Mouse (Mus musculus): Measurements from ENCODE around the gene Rasl2-9. TPM values are rescaled to one million over a fixed set of nuclear protein-coding genes. Genes with fewer than 3 reads are reported as not detected.

The Rasl2-9 gene
- polyA plus RNA-seq, 1 experiment from 2014 or later = 0.31 TPM

DNA sequence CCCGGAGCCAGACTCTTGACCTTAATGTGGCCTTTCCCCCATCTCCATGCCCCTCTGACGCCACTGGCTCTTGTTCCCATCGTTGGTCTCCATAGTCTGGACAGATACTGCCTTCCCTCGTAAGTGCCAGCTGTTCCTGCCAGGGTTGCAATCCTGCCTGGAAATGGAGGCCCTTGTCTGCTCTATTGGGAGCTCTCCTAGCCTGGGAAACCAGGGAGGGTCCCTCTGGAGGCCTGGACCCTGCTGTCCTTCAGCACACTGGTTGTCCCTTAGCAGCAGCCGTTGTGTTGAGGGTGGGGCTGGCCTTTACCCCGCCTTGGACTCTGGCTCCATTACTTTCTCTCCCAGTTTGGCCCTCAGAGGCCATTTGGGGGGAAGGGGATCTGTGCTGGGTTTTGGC, 33.4 kb downstream of the Rasl2-9 start:
- H3K27me3 ChIP-seq (replicated peaks) = no peaks in the 10 kb centered on the region
- no peak overlapping the region for H3K9ac ChIP-seq
- H3K4me2 ChIP-seq (replicated peaks) = no peak overlapping the region
- no peak overlapping the region for H3K27ac ChIP-seq
- H3K36me3 ChIP-seq = peaks cover 48% of the 10 kb centered on the region
- 0 out of 2 replicates have a peak, but pooled peaks cover 3% of the 10 kb centered on the region for H3K4me1 ChIP-seq (replicated peaks)
- 71% methylated on average over 6 of the region's 6 CpGs for WGBS
- no peak for ATAC-seq
- H3K4me3 ChIP-seq (replicated peaks) = no peak overlapping the region
- no peaks in the 10 kb centered on the region for H3K9me3 ChIP-seq

DNA sequence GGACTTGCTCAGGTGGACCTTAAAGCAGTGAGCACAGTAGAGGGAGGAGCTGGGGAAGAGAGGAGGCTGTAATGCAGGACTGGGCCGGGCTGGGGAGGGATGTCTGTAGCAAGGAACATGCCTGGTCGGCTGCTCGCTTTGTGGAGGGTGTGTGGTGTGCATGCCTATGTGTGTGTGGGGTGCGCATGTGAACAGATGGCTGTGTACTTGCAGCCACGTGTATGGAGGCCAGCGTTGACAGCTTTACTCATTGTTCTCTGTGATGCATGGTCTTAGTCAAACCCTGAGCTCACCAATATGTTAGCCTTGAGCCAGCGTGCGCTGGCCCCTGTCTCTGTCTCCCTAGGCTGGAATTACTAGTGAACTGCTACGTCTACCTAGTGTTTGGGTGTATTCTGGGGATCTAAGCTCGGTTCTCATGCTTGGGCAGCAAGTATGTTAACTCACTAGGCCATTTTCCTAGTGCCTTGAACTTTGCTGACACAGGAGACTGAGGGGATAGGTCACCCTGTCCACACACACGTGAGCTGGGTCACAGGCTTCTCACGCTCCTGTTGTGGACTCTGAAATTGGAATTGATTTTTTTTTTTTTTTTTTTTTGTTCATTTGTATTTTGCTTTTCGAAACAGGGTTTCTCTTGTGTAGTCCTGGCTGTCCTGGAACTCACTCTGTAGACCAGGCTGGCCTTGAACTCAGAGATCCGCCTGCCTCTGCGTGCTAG, 34.6 kb downstream of the Rasl2-9 start:
- H3K36me3 ChIP-seq = peaks cover 46% of the 10 kb centered on the region

DNA sequence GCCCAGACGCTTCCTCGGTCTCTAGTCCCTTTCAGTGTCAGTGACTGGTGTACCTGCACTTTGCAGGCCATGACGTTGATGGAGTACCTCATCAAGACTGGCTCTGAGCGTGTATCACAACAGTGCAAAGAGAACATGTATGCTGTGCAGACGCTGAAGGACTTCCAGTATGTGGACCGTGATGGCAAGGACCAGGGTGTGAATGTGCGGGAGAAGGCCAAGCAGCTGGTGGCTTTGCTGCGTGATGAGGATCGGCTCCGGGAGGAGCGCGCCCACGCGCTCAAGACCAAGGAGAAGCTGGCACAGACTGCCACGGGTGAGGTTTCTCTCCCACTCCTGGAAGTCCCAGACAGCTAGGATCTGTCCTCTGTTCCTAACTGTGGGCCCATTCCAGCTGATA, 35.9 kb downstream of the Rasl2-9 start:
- peaks cover 39% of the 10 kb centered on the region for H3K36me3 ChIP-seq
- no peak for ATAC-seq
- no peaks in the 10 kb centered on the region for H3K9me3 ChIP-seq
- H3K4me2 ChIP-seq (replicated peaks) = no peak overlapping the region
- 95% methylated on average over 15 of the region's 15 CpGs for WGBS
- 0 out of 2 replicates have a peak, but pooled peaks cover 3% of the 10 kb centered on the region for H3K4me1 ChIP-seq (replicated peaks)
- no peak overlapping the region for H3K27ac ChIP-seq
- H3K4me3 ChIP-seq (replicated peaks) = no peak overlapping the region
- no peak overlapping the region for H3K9ac ChIP-seq
- H3K27me3 ChIP-seq (replicated peaks) = no peaks in the 10 kb centered on the region

More for the DNA sequence above, 34.6 kb downstream of the Rasl2-9 start:
- no peak overlapping the region for H3K4me2 ChIP-seq (replicated peaks)
- H3K27me3 ChIP-seq (replicated peaks) = no peaks in the 10 kb centered on the region
- H3K4me1 ChIP-seq (replicated peaks) = 0 out of 2 replicates have a peak, but pooled peaks cover 3% of the 10 kb centered on the region
- no peak for ATAC-seq
- no peak overlapping the region for H3K9ac ChIP-seq
- WGBS = 91% methylated on average over 15 of the region's 15 CpGs
- no peak overlapping the region for H3K4me3 ChIP-seq (replicated peaks)
- H3K9me3 ChIP-seq = no peaks in the 10 kb centered on the region
- no peak overlapping the region for H3K27ac ChIP-seq

DNA sequence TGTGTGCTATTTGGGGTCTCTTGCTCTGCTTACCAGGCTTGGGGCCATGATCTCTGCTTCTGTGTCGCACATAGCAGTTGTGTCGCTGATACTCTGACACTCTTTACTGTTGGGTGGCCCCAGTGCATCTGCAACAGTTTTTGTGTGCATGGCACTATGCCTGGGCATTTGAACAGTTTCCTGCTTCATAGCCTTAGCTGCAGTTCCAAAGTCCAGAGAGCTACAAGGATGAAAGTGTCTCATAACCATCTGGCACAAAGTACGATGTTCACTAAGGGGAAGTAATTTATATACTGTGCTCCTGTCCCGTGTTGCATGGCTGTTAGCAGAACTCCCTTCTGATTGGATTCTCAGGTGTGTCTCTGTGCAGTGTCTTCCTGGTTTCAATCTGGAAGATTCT, 37.9 kb downstream of the Rasl2-9 start:
- peaks cover 27% of the 10 kb centered on the region for H3K36me3 ChIP-seq

DNA sequence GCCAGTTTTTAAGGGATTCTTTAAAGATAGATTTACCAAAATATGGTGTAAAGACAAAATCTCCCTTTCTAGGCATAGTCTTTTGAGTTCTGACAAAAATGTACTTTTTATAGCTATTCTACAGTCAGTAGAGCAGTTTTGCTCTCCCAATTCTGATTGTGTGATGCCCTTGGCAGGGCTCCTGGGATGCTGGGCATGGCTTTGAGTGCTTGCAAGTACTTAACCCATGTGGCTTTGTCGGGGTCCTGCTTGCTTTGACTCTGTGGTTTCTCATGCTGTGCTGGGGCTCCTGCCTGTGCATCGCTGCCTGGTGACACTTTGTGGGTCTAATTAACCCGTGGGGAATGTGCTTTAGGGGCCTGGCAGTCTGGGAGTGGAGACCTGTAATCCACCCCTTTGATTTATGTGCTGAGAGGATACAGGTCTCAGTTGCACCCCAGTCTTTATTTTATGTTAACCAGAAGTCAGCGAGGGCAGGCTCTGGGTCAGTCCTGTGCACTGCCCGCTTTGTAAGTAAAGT, 38.8 kb downstream of the Rasl2-9 start:
- Histone ChIP-seq H3K27ac (no peak overlapping the region), H3K4me3 (replicated peaks) (no peak overlapping the region), H3K4me1 (replicated peaks) (peaks cover 7% of the 10 kb centered on the region; the same call in 1 of the 2 replicates), H3K9me3 (no peaks in the 10 kb centered on the region), H3K36me3 (peaks cover 18% of the 10 kb centered on the region), H3K9ac (no peak overlapping the region), H3K27me3 (replicated peaks) (no peaks in the 10 kb centered on the region), H3K4me2 (replicated peaks) (no peak overlapping the region)
- no peak for ATAC-seq
- WGBS = 75% methylated on average over 5 of the region's 5 CpGs

More for the DNA sequence above, 37.9 kb downstream of the Rasl2-9 start:
- Histone ChIP-seq H3K9ac (no peak overlapping the region), H3K4me1 (replicated peaks) (peaks cover 5% of the 10 kb centered on the region; the same call in 1 of the 2 replicates), H3K4me3 (replicated peaks) (no peak overlapping the region), H3K27ac (peak overlapping the region; percentile 64), H3K27me3 (replicated peaks) (no peaks in the 10 kb centered on the region), H3K4me2 (replicated peaks) (peak overlapping the region; percentile 24; the same call in 1 of the 2 replicates), H3K9me3 (no peaks in the 10 kb centered on the region)
- peak; percentile 85 for ATAC-seq
- WGBS = 70% methylated on average over 4 of the region's 4 CpGs

DNA sequence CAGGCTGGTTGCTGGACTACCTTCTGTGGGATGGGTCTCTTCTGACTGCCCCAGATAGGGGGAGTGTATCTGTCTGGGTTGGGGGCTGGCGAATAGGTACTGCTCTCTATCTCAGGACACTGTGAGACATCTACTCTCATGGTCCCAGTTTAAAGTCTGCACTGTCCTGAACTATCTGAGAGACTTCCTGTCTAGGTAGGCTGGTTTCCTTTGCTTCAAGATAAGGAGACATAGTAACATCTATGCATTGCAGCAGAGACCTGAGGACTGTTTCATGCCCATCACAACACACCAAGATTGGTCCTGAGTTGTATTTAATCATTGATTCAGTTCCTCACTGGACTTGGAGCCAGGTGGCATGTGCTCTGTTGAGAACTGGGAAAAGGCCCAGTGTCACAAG, 40.2 kb downstream of the Rasl2-9 start:
- ATAC-seq = no peak
- WGBS = 95% methylated on average over 1 of the region's 1 CpGs
- Histone ChIP-seq H3K36me3 (peaks cover 16% of the 10 kb centered on the region), H3K27ac (no peak overlapping the region), H3K4me2 (replicated peaks) (no peak overlapping the region), H3K4me3 (replicated peaks) (no peak overlapping the region), H3K9me3 (no peaks in the 10 kb centered on the region), H3K9ac (no peak overlapping the region), H3K4me1 (replicated peaks) (peaks cover 11% of the 10 kb centered on the region), H3K27me3 (replicated peaks) (no peaks in the 10 kb centered on the region)

DNA sequence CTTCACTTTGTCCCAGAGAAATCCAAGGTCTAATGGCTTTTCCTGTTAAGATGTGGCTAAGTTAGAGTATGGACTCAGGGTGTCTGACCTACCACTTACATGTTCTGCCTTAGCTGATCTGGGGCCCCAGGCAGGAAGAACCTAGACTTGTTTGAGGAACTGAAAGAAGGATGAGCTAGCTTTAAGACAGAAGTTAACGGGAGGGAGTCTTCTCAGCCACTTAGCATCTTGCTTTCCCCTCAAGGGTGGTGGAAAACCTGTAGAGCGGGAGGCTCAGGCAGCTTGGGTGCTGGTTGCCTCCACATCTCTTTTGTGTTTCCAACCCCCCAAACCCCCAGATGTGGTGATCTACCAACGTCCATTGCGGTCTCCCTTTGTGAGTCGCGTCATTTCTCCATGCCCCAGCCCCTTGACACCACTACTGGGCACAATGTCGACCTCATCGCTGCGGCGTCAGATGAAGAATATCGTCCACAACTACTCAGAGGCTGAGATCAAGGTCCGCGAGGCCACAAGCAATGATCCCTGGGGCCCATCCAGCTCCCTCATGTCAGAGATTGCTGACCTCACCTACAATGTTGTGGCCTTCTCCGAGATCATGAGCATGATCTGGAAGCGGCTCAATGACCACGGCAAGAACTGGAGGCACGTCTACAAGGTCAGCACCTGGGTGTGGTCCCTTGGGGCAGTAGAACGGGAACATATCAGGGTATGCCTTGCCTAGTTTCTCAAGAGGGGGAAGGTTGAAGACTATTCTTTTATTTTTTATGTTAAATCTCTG, 42.2 kb downstream of the Rasl2-9 start:
- peak overlapping the region; percentile 32 for H3K4me2 ChIP-seq (replicated peaks)

DNA sequence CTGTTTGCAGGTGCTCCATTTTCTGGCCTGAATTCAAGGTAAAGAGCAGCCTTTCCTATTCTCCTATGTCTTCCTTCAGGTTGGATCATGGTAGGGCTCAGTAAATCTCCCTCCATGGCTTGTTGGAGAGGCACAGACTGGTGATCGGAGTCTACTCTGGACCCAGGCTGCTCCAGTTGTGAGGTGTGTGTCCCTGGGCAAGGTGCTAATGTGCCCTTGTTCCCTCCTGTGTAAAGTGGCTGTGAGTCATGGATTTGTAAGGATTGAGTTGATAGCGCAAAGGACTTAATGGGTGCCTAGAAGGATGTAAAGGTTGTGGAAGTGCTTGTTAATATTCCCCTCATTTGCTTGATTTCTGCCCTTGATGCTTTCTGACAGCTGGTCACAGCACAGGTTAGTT, 43.8 kb downstream of the Rasl2-9 start:
- H3K9ac ChIP-seq = no peak overlapping the region
- peak overlapping the region; percentile 6; the same call in 1 of the 2 replicates for H3K27ac ChIP-seq
- peak overlapping the region; percentile 68 for H3K4me2 ChIP-seq (replicated peaks)
- H3K4me3 ChIP-seq (replicated peaks) = peak overlapping the region; percentile 99; the same call in 1 of the 2 replicates
- 87% methylated on average over 2 of the region's 2 CpGs for WGBS
- peaks cover 19% of the 10 kb centered on the region for H3K36me3 ChIP-seq
- peaks cover 8% of the 10 kb centered on the region for H3K4me1 ChIP-seq (replicated peaks)
- ATAC-seq = no peak
- H3K27me3 ChIP-seq (replicated peaks) = no peaks in the 10 kb centered on the region
- no peaks in the 10 kb centered on the region for H3K9me3 ChIP-seq

More for the DNA sequence above, 42.2 kb downstream of the Rasl2-9 start:
- no peak for ATAC-seq
- WGBS = 85% methylated on average over 18 of the region's 18 CpGs
- 0 out of 2 replicates have a peak overlapping the region, but pooled peaks have one; percentile 10 for H3K9ac ChIP-seq
- H3K27ac ChIP-seq = 0 out of 2 replicates have a peak overlapping the region, but pooled peaks have one; percentile 32
- peaks cover 12% of the 10 kb centered on the region for H3K36me3 ChIP-seq
- peaks cover 10% of the 10 kb centered on the region for H3K4me1 ChIP-seq (replicated peaks)
- no peak overlapping the region for H3K4me3 ChIP-seq (replicated peaks)
- no peaks in the 10 kb centered on the region for H3K27me3 ChIP-seq (replicated peaks)
- no peaks in the 10 kb centered on the region for H3K9me3 ChIP-seq

DNA sequence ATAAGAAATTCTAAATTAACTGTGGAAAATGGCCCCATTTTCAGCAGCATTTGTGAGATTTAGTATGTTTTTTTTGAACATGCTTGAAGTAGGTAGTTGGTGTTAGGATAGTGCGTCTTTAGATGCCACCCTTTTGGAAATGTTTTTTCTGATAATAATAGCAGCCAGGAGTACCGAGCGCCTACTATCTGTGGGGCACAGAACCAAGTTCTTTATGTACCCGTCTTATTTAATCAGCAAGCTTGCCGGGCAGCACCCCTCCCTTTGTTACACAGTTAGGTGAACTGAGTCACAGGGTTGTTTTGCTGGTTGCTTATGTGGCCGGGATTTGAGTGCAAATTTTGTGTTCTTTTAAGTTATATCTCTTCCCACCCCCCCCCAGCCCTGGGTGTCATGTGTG, 44.5 kb downstream of the Rasl2-9 start:
- WGBS = 57% methylated on average over 6 of the region's 6 CpGs
- 0 out of 2 replicates have a peak overlapping the region, but pooled peaks have one; percentile 99 for H3K9ac ChIP-seq
- no peaks in the 10 kb centered on the region for H3K9me3 ChIP-seq
- no peaks in the 10 kb centered on the region for H3K27me3 ChIP-seq (replicated peaks)
- ATAC-seq = no peak
- H3K4me2 ChIP-seq (replicated peaks) = peak overlapping the region; percentile 68
- peaks cover 8% of the 10 kb centered on the region for H3K4me1 ChIP-seq (replicated peaks)
- H3K27ac ChIP-seq = no peak overlapping the region
- peaks cover 23% of the 10 kb centered on the region for H3K36me3 ChIP-seq
- peak overlapping the region; percentile 99 for H3K4me3 ChIP-seq (replicated peaks)

DNA sequence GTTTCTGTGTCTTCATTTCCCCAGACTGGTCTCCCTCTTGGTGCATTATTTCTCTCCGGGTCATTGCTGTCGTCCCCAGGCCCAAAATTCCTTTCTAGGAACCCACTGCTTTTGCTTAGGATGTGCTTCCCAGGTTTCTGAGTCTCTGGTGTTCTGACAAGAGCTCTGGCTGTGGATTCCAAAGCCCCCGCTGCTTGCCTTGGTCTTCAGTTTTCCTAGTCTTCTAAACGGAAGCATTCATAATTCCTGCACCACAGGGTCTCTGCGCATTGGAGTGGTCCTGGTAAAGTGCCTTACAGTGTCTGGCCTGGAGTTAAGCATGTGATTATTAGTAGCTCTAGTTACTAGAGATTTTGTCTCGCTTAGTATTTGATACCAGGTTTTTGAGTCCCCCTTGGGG, 44.9 kb downstream of the Rasl2-9 start:
- Histone ChIP-seq H3K9me3 (no peaks in the 10 kb centered on the region), H3K4me1 (replicated peaks) (peaks cover 8% of the 10 kb centered on the region), H3K27me3 (replicated peaks) (no peaks in the 10 kb centered on the region), H3K9ac (peak overlapping the region; percentile 99), H3K36me3 (peaks cover 26% of the 10 kb centered on the region), H3K27ac (peak overlapping the region; percentile 95), H3K4me3 (replicated peaks) (peak overlapping the region; percentile 99), H3K4me2 (replicated peaks) (peak overlapping the region; percentile 68)
- ATAC-seq = no peak
- 11% methylated on average over 6 of the region's 6 CpGs for WGBS

DNA sequence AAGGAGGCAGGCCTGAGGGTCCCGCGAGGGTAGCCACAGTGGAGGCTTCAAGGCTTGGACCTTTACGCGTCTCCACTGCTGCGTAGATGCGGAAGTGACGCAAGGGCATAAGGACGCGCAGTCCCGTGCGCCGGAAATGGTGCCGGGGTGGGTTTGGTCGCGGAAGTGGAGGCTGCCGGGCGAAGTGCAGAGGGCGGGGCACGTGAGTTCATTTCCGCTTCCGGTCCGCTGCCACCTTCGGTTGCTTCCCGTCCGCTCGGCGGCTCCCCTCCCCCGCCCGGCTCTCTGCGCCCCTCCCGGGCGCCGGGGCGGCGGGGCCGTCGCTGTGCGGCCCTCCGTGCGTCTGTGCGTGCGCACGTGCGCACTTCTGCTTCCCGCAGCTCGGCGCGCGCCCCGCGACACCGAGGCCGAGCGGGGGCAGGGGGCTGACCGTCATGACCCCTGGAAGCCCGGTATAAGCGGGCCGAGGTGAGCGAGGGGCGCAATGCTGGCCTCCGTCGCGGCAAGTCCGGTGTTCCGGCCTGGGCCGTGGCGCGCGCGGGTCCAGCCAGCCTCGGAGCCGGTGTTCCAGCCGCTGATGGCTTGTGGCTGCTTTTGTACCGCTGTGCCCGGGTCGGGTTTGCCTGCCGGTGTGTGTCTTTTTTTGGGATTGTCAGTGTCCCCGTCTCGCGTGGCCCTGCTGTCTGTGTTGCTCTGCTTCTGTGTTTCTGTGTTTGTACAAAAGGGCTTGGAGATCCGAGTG, 45.6 kb downstream of the Rasl2-9 start, which contains the start of gene Epn1:
TSS of gene Epn1 (plus strand) at position 226 of the 742 bp plus-strand sequence.
- Histone ChIP-seq H3K9ac (peak within 1 kb of the TSS; percentile 99), H3K4me3 (replicated peaks) (peak within 1 kb of the TSS; percentile 99), H3K4me1 (replicated peaks) (peaks cover 8% of the 10 kb centered on the region), H3K27me3 (replicated peaks) (no peaks in the 10 kb centered on the region), H3K36me3 (peaks cover 27% of the 10 kb centered on the region), H3K27ac (peak within 1 kb of the TSS; percentile 95), H3K9me3 (no peaks in the 10 kb centered on the region), H3K4me2 (replicated peaks) (peak within 1 kb of the TSS; percentile 68)
- WGBS = under 1% methylated on average over 69 of the region's 81 CpGs
- ATAC-seq = peak; percentile 96
